Mouse (Mus musculus) cerebellum, adult 8-10 months (tissue): Measurements from ENCODE around the gene Galp.
"Not testable (repeated sequence)": the region's sequence is repeated elsewhere in the genome, so short reads cannot be mapped to it uniquely, and the experiment has no call there.

Experiments used
- DNase-seq: peaks from one replicate; pipeline ENCODE4 v3.0.0; 2022

Gene Galp

DNA sequence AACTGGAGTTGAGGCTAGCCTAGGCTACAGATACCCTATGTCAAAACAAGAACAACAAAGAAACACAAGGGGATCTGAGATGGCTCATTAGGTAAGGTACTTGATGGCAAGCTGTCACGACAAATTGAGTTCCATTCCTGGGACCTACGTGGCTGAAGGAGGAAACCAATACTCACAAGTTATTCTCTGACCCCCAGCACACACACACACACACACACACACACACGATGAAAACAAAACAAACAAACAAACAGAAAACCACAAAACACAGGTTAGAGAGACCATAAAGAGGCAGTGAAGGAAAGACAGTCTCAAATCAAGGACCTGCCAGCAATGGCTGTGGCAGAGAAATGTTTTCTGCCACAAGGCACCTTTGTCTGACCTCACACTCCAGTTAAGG, at the start of gene Galp:
Galp (plus strand) TSS at position 301 of the 400 bp plus-strand sequence.
- DNase-seq: no peak

DNA sequence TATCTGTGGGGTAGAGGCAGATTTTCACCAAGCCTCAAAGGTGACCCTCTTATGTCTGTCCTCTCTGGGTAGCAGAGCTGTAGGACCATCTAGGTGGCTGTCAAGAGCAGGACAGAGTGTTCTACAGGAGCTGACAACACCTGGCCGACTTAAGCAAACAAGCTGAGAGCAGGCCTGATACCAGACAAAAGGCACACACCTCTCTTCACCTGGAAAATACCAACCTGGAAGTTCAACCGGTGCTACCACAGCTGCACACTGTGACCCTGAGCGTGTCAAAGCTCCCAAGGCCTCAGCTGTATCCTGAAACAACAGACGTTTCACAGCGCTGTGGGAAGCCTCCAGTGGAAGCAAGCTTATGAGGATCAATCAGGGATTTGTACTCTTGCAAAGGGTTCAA, 49.2 kb upstream of the Galp start:
- DNase-seq: no peak

DNA sequence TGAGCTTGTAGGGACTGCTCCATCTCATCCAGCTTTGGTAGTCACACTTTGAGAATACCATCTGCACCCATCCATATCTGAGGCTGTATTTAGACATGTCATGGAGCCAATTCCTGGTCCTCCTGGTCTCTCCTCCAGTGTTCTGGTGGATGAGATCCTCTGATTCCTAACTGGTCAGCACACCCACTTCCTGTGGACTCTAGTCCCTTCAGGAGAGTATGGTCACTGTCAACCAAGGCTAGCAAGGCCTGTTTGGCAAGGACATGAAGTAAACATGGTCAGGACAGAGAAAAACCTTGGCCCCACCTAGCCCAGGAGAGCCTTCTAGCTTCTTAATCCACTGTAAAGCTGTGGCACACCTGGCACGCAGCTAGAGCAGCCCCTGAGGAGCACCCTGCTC, 45.6 kb upstream of the Galp start:
- no peak for DNase-seq

DNA sequence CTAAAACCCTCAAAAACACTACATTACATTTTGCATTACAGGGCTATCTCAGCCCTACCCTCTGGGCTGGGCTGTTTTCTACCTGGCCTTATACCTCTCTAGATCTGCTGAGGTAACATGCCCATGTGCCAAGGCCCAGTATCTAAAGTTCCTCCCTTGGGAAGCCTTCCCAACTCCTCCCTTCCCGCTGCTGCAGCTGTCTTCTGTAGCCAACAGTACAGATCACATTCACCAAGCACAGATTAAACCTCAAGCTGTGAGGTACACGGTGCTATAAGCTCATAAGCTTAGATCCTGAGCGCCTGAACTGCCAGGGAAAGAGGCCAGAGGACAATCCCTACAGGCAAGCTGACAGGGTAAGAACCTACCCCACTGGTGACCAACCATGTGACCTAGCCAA, 44.9 kb upstream of the Galp start:
- no peak for DNase-seq

DNA sequence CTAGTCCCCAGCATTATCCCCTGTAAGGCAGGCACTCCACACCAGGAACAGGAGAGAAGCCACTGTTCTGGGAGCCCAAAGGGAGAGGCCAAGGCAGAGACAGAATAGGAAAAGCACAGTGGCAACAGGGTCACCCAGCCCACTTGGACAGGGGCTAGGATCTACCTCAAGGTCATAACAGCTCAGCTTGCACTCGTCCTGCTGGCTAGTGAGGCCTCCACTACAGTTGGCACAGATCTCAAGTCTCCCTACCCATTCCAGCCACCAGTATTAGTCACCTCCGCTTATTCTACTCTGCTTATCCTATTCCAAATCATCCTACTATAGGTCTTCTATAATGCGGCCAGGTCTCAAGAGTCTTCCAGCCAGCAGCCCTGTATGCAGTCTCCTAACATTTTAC, 43.8 kb upstream of the Galp start:
- no peak for DNase-seq

DNA sequence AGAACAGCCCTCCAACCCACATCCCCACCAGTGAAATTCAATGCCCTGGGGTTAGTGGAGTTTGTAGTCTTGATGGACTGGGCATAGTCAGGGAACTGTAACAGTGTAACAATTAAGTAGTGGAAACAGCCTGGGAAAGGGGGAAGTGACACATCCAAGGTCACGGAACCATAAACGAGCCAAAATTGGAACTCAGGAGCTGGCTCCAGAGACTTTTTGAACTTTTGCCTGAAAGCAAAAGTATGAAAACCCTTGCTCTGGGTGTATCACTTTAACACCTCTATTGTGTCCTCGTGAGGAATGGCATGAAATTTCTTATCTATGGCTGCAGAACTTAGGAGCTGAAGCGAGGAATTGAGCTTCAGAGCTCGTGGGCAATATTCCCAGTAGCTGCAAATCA, 42.7 kb upstream of the Galp start:
- no peak for DNase-seq

DNA sequence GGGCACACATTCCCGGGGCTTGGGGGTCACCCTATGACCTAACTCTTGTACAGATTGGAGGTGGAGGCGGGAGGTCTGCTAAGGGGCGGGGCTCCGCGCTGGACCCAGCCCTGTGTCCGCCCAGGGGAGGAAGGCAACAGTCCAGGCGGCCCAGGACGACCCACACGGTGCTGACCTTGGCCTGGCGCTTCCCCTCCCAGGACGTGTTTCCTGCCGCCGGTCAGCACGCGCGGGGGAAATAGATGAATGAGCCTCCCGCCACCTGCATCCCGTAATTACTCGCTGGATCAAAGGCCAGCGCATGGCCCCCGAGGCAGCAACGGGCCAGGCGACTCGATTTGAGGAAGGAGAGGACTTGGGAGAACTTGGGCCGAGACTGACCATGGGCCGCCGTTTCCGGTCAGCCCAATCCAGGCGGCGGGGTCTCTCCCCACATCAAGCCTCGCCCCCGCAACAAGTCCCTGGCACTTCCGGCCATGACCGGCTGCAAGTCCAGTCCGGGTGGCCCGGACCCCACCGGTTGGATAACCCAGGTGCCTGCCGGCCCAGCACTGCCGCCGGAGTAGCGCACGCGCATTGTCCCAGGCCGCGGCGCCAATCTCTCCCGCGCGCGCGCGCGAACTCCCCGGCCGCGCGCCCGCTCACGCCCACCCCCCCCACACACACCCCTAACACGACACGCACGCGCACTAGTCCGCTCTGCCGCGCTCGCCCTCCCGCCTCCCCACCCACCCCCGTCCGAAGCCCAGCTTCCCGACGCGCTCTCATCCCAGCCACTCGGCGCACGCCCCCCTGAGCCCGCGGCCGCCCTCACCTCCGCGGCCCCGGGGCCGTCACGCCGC, 41.6 kb upstream of the Galp start:
- DNase-seq: peak; percentile 82

DNA sequence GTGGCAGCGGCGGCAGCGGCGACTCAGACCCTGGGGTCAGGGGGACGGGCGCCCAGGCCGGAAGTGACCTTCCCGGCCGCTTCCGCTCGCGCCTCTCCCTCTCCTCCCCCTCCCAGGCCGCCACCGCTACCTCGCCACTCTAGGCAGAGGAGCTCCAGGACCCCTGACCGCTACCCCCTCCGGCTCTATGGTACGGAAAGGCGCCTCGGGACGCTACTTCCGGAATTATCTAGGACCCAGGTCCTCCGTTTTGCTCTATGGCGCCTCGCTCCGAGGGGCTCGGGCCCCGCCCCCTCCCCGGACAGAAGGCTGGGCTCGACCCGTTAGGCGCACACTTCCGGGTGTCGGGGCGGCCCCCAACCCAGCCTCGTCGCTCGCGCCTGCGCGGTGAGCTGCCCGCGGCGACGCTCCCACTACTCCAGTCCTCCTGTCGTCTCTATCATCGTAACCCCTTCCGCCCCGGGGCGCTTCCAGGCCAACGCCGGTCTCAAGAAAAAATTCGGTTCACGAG, 40.9 kb upstream of the Galp start, which contains the start of gene Zfp787:
Zfp787 (minus strand) TSS at position 97 of the 511 bp plus-strand sequence.
- peak; percentile 94 for DNase-seq

DNA sequence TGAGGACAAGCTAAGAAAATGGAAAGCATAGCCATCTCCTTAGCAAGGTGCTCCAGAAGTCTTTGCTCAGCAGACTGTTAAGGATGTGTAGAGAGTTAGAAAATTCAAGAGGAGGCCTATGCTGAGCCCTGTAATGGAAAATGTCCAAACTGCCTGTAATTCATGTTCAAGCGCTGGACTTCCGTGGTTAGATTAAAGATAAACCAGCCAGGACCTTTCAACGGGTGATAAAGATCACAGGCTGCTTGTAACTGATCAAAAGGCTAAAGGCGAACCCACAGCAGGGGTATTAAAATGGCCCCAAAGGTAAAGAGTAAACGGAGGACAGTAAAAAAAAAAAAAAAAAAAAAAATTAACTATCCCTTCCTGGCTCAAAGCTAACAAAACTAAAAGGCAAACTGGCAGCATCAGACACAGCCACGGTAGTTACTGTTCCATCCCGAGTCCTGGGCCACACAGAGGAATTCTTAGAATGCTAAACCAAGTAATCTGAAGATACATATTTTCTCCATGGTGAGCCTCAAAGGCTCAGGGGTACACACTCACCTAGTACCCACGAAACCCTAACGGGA, 39.9 kb upstream of the Galp start:
- no peak for DNase-seq

DNA sequence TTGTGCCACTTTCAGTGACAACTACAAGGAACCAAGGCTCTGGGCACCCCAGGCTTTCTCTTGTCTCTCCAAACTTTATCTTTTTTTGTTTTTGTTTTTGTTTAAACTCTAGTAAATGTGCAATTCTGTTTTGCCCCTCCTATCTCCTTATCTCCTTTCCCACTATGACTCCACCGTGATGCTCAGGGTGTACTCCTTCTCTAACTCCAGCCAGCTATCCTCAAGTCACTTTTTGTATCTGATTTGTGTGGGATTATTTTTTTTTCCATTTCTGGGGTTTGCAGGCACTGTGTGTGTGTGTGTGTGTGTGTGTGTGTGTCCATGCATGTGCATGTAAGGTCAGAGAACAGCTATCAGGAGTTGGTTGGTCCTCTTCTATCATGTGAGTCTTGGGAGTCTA, 39.4 kb upstream of the Galp start:
- DNase-seq: no peak

DNA sequence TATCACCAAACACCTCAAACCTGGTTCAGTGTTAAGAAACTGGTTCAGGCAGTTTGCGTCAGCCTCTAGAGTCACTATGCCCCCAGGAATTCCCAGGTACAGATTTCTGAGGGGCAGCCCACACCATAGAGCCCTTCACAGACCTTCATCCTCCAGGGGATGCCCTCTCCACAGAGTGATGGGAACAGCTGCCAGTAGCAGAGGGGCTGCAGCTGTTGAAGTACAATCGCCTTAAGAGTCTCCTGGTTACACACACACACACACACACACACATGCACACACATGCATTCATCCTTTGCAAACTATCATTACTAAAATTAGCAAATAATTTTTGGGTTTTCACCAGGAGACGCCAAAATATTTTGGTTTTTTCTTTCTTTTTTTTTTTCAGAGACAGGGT, 37.3 kb upstream of the Galp start:
- no peak for DNase-seq

DNA sequence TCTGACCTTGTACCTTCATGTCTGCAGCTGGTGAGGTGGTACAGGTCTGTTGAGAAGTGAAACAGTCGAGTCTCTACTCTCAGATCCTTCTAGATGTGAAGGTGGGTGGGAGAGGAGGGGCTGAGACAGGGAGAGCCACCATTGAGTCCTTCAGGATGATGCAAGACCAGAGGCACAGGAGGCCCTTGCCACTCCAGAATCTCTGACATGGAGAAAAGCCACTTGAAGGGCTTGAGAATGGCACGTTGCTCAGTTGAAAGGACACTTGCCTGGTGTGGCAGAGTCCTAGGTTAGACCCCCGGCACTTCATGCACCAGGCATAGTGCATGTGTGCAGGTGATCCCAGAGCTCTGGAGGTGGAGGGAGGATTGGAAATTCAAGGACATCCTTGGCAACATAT, 35.3 kb upstream of the Galp start:
- DNase-seq: no peak

DNA sequence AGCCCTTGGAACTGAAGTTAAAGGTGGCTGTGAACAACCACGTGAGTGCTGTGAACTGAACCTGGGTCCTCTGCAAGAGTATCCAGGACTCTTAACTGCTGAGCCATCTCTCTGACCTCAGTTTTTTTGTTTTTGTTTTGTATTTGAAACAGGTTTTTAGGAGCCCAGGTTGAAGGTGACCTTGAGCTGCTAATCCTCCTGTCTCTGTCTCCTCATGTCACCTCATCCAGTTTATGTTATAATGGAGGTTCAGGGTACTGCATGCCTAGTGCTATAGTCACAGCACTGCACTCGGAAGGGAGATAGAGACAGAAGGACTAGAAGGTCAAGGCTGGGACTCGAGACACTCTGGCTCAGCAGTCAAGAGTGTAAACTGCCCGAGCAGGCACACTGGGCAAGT, 34.7 kb upstream of the Galp start:
- DNase-seq: no peak

DNA sequence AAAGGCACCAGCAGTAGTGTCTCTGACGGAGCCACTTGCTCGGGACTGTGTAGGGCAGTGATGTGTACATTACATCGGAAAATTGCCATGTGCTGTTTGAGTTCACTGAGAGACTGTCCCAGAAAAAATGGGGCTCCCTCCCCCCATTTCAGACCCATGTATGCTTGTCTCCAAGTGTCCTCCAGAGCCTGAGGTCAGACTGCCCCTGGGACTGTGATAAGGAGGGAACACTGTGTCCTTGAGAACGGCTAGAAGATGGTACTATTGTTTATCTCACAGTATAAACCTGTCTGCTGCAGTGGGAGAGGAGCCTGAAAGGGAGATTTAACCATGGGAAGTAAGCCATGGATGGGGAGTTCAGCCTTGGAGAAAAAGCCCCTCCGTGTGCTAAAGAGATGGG, 32.2 kb upstream of the Galp start:
- DNase-seq: no peak

DNA sequence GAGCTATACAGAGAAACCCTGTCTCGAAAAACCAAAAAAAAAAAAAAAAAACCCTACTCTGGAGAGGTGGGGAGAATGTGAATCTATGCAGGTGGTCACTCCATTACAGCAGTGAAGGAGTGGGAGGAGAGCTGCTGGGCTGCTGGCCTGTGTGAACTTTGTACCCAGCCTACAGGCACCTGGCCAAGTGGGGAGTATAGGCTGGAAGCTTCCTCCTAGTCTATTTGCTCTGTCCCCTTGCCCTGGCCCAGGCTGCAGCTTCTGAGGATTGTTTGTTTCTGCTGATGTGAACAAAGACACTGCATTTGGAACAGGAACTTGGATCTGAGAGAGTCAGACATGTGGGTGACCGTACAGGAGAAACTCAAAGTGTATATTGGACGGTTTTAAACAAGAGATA, 27.5 kb upstream of the Galp start:
- DNase-seq: no peak

DNA sequence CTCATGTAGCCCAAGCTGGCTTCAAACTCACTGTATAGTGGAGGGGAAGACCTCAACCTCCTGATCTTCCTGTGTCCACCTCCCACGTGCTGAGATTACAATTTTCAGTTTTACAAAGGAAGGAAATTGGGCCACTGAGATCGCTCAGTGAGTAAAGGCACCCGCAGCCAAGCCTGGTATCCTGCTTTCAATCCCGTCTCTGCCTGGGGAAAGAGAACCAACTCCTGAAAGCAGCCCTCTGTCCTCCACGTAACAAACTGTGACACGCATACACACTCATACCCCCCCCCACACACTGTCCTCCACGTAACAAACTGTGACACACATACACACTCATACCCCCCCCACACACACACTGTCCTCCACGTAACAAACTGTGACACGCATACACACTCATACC, 26.5 kb upstream of the Galp start:
- no peak for DNase-seq

DNA sequence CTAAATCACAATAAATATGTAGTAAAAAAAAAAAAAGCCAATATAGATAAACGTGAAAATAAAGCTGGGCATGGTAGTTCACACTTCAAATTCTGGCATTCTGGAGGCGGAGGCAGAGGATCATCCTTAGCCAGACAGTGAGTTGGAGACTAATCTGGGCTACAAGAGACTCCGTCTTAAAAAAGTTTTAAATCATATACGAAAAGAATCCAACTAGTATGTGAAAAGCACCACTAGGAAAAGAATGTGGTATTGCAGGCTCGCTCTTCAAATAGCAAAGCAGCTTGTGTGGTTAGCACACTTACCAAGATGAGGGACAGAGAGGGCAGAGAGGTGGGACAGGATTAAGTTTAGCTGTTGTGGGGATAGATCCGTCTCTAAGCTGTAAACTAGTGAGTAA, 26.0 kb upstream of the Galp start:
- no peak for DNase-seq

DNA sequence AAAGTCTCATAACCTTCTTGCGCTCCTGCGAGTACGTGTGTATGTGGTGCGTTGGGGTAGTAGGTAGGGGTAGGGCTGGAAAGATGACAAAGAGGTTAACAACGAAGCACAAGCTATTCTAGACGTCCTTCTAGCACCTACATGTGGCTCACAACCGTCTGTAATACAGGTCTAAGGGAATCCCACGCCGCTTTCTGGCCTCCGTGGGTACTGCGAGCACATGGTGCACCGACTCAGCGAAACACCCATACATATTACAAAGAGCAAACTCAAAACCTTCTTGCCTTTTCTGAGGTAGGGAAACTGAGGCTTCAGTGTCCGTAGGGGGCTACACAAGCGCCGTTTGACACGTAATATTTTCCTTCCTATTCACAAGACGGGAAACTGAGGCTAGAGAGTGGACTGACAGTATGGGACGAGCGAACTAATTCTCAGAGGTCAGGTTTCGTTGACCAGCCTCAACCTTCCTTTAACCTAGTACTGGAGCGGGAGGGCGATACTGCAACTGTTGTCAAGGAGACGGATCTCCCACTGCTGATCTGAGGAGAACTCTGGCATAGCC, 25.4 kb upstream of the Galp start:
- peak; percentile 67 for DNase-seq

DNA sequence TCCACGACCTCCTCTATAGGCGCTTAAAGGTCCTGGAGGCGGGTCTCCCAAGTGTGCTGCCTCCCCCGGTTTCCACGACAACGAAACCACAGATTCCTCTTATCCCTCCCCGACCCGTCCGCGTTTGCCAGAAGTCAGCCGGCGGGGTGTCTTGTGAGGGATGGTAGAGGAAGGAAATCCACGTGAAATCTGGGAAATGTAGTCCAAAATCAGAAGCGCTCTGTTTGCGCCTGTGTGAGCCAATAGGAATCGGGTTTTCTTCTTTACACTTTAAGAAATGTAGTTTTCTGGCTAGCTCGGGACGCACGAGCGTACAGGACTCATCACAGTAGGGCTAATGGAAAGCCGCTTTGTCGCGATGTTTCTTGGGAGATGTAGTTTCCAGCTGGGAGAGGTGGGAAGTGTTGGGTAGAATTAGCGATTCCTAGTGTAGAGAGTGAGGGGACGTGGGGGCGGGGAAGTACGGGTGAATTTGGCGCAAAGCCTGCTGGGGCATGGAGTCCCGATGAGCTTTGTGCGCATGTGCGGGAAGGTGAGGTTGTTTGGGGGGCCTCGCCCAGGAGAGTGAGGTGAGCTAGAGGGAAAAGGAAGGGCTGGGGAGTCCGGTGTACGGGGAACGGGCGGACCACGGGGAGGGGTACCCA, 24.8 kb upstream of the Galp start, which contains the start of gene Zfp444:
Zfp444 (plus strand) TSS at position 221 of the 644 bp plus-strand sequence.
- peak; percentile 98 for DNase-seq

DNA sequence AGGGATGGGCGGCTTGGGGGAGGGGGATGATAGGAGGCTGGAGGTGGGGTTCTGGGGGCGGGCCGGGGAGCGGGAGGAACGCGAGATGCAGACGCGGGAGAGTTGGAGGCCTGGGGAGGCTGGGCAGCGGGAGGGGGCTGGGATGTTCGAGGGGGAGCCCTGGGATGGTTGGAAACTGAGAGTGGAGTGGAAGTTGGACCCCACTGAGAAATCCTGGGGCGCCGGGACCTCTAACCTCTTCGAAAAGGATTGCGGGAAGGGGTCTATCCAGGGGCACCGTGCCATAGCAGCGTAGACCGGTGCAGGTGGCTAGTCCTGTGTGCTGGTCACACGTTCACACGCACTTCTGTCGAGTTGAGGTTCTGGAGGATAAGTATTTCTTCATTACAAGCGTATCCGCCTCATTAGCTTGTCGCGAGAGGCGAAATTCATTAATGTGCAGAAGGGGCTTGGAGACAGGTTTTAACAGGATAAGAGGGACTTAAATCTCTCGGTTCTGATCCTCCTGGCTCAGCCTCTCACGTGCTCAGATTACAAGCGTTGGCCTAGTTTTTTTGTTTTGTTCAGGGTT, 24.1 kb upstream of the Galp start:
- DNase-seq: no peak

DNA sequence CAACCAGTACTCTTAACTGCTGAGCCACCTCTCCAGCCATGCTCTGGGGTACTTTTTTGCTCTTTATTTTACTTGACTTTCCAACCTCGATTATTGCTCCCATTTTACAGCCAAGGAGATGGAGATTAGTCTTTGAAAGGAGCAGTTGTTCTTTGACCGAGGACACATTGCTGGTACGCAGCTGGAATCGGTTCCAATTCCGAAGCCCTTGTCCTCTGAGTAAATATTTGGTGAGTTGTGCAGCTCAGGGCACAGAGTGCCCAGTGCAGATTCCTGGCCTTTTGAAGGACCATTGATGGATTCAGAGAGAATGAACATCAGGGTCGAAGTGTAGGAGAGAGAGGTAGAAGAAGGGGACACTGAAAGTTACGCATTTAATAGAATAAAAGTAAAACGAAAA, 23.0 kb upstream of the Galp start:
- DNase-seq: no peak

DNA sequence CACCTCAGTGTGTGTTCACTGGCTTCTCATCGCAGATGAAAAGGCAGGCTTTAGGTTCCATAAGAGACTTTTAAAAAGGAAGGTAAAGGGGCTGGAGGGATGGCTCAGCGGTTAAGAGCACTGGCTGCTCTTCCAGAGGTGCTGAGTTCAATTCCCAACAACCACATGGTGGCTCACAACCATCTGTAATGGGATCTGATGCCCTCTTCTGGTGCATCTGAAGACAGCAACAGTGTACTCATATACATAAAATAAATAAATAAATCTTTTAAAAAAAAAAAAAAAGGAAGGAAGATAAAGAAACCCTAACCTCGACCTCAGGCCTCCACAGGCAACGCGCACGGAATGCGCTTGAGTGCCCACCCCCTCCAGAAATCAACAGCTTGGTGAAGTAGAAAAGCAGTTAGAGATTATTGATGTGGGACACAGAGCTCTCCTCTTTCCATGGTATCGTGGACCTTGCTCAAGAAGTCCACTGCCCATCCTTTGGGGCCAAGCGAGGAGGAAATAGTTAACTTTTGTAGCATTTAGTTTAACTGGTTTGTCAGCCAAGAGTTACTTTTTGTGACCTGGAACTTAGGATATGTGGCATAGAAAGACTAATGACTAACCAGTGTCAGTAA, 22.4 kb upstream of the Galp start:
- not testable (repeated sequence) for DNase-seq

DNA sequence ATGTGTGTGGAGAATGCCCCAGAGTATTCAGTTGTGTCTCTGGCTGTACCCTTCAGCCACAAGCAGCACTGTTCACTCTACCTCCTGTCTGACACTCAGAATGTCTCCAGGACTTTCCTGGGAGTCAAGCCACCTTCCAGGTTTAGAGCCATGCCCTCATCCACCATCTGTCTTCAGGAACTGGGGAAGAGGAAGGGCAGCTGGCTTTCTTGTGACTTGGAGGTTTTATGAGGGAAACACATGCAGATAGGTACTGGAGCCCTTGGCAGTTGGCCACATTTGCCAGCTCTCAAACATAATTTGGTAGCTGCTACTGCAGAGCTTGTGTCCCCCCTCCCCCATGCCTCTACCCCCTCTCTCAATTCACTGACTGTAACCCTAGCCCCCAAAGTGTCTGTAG, 17.9 kb upstream of the Galp start:
- DNase-seq: peak; percentile 63
